ENCODE assay signal across 7 mouse cellular contexts in the genomic region with DNA sequence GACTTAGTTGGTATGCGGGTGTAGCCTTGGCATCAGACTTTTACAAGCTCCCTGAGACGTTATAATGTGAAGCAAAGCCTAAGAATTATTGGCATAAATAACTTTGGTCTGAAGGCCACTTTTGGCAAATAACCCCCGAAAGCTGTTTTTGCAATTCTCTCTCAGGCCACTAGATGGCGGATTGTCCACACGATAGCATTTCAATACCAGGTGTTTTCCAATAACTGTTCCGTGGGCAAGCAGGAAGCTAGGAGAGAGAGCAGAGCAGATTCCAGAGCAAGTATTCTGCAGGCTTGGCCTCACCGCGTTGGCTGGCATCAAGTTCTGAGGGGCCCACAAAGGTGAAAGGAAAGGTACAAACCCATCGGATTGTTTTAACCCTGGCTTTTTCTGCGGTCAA. TPM values are rescaled to one million over a fixed set of nuclear protein-coding genes. Genes with fewer than 3 reads are reported as not detected.
DNase-seq lines count a peak whose midpoint lies in the region.

No protein-coding gene starts in this region.

- DNase-seq in WW6 (ENCODE audit: low read depth, low spot score): peak; percentile 29
- DNase-seq in cerebellum, adult 8-10 months: peak; percentile 69
- DNase-seq in frontal cortex, postnatal 14 days (ENCODE audit: low spot score in 2 of 2): peak; percentile 24 to 65
- DNase-seq in hindlimb bud, embryonic 11.5 days (ENCODE audit: extremely low spot score, low read depth, low spot score): peak; percentile 86
- peak; percentile 56 for DNase-seq in left cerebral cortex, adult 11 months (ENCODE audit: low spot score)
- DNase-seq in right cerebral cortex, postnatal 4 days: peak; percentile 55

- H3K36me3 ChIP-seq in megakaryocyte, embryonic 14.5 days (replicated peaks; ENCODE audit: low read length): no peaks in the 10 kb centered on the region

- no peaks in the 10 kb centered on the region for H3K9me3 ChIP-seq in megakaryocyte, embryonic 14.5 days

- peak overlapping the region; percentile 75 for H3K4me3 ChIP-seq in megakaryocyte, embryonic 14.5 days (replicated peaks)

- H3K27me3 ChIP-seq in megakaryocyte, embryonic 14.5 days (replicated peaks): peaks cover 32% of the 10 kb centered on the region

- H3K4me1 ChIP-seq in megakaryocyte, embryonic 14.5 days: peaks cover 7% of the 10 kb centered on the region

RNA-seq across cellular contexts. Expression of gene Synm, which starts 29.2 kb away (rescaled TPM):
- 0.49 and 1.3 TPM in 2 replicates for polyA plus RNA-seq in megakaryocyte, embryonic 14.5 days (2012; ENCODE audit: insufficient read depth, low replicate concordance)

Comparison
In these comparisons a context has a peak if more than half of its experiments do, and no peak if none do; other contexts are left out.
1. Peak in every context shown above with its lines: DNase-seq and H3K4me3 ChIP-seq.
2. DNase-seq: peak in every context shown above with its lines; median percentile 86 in hindlimb bud, embryonic 11.5 days; 69 in cerebellum, adult 8-10 months; 56 in left cerebral cortex, adult 11 months; 55 in right cerebral cortex, postnatal 4 days; 44 in frontal cortex, postnatal 14 days; 29 in WW6.